Mouse (Mus musculus) intestine, embryonic 15.5 days (tissue): ENCODE results near the gene Zfp646. TPM values are rescaled to one million over a fixed set of nuclear protein-coding genes. Genes with fewer than 3 reads are reported as not detected.

Experiments
- ATAC-seq: fragments of 200-750 bp; cut with Nextera tagmentation; 2 replicates; pipeline ENCODE4 v1.8.0; 2017; ENCODE audit warnings: moderate TSS enrichment, moderate library complexity
- H3K27ac ChIP-seq: fragments of 300-500 bp; sonication (generic); 2 replicates; pipeline ENCODE4 v1.5.1; 2015; ENCODE audit warnings: mild to moderate bottlenecking, inconsistent platforms
- H3K27me3 ChIP-seq: fragments of 300-500 bp; sonication (generic); replicated peaks from 2 replicates; pipeline ENCODE4 v1.6.1; 2015; ENCODE audit warnings: inconsistent platforms
- H3K36me3 ChIP-seq: fragments of 300-500 bp; sonication (generic); 2 replicates; pipeline ENCODE4 v1.6.1; 2015; ENCODE audit warnings: inconsistent platforms
- H3K4me1 ChIP-seq: fragments of 300-500 bp; sonication (generic); replicated peaks from 2 replicates; pipeline ENCODE4 v1.6.1; 2015; ENCODE audit warnings: inconsistent platforms
- H3K4me2 ChIP-seq: fragments of 300-500 bp; sonication (generic); replicated peaks from 2 replicates; pipeline ENCODE4 v1.6.1; 2015; ENCODE audit warnings: mild to moderate bottlenecking, inconsistent platforms
- H3K4me3 ChIP-seq: fragments of 300-500 bp; sonication (generic); replicated peaks from 2 replicates; pipeline ENCODE4 v1.5.1; 2015; ENCODE audit warnings: inconsistent platforms
- H3K9ac ChIP-seq: fragments of 300-500 bp; sonication (generic); 2 replicates; pipeline ENCODE4 v1.6.1; 2015; ENCODE audit warnings: inconsistent platforms
- H3K9me3 ChIP-seq: fragments of 300-500 bp; sonication (generic); 2 replicates; pipeline ENCODE4 v1.6.1; 2016; ENCODE audit warnings: inconsistent platforms
- WGBS: fragments of 180-500 bp; shearing (Covaris S2); methylation state at CpG from one replicate; pipeline ENCODE4 v1.1.7; 2015; 5-methylcytosine and 5-hydroxymethylcytosine counted together
- polyA plus RNA-seq: library from polyadenylated mRNA; unstranded; fragments of >200 nt; fragmentation: Nextera tagmentation; extraction: Ambion mirVana; gene quantifications from 2 replicates; pipeline ENCODE4 v1.2.1, GENCODE M21; 2015

Zfp646 gene
- polyA plus RNA-seq, 1 experiment from 2014 or later, result 8.6 TPM

DNA sequence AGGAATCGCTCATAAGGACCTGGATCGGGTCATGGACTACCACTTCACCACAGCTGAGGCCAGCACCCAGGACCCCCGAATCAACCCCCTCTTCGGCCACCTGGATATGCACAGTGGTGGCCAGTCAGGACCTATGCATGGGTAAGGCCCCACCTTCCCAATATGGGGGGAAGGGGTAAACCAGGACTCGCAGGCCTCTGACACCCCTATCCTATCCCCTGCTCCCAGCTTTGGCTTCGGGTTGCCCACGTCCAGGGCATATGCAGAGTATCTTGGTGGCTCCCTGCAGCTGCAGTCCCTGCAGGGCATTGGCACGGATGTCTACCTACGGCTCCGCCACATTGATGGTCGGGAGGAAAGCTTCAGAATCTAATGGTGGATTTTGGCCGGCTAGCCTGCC is 31.9 kb downstream of the Zfp646 start:
- H3K4me2 ChIP-seq, result no peak overlapping the region
- no peak overlapping the region for H3K27ac ChIP-seq
- H3K9me3 ChIP-seq, result no peaks in the 10 kb centered on the region
- peaks cover 37% of the 10 kb centered on the region for H3K36me3 ChIP-seq
- H3K4me3 ChIP-seq, result no peak overlapping the region
- peaks cover 16% of the 10 kb centered on the region for H3K4me1 ChIP-seq
- ATAC-seq, result no peak
- H3K9ac ChIP-seq, result no peak overlapping the region
- WGBS, result 95% methylated on average over 12 of the region's 12 CpGs
- H3K27me3 ChIP-seq, result no peaks in the 10 kb centered on the region

DNA sequence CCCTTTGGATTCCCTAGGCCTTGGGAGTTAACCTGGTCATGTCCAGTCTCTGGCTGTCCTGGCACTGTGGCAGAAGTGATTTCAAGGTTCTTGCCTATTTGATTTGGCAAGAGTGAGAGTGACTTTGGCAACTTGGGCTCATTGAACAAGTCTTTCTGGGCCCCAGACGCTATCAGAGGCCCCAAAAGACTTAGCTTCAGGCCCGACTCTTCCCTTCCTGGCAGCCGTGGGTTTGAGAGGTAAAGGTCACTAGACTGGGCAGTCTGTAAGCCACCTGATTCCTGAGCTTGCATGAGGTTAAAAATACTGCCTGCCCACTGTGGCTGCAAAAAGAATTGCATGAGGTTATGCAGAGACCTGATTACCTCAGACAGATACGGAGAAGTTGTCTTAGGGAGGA is 32.6 kb downstream of the Zfp646 start:
- Histone ChIP-seq H3K4me3 (no peak overlapping the region), H3K9ac (no peak overlapping the region), H3K4me2 (no peak overlapping the region), H3K27ac (no peak overlapping the region), H3K9me3 (no peaks in the 10 kb centered on the region), H3K27me3 (no peaks in the 10 kb centered on the region), H3K36me3 (peaks cover 37% of the 10 kb centered on the region), H3K4me1 (peaks cover 19% of the 10 kb centered on the region)
- ATAC-seq, result no peak
- WGBS, result 88% methylated on average over 4 of the region's 4 CpGs

DNA sequence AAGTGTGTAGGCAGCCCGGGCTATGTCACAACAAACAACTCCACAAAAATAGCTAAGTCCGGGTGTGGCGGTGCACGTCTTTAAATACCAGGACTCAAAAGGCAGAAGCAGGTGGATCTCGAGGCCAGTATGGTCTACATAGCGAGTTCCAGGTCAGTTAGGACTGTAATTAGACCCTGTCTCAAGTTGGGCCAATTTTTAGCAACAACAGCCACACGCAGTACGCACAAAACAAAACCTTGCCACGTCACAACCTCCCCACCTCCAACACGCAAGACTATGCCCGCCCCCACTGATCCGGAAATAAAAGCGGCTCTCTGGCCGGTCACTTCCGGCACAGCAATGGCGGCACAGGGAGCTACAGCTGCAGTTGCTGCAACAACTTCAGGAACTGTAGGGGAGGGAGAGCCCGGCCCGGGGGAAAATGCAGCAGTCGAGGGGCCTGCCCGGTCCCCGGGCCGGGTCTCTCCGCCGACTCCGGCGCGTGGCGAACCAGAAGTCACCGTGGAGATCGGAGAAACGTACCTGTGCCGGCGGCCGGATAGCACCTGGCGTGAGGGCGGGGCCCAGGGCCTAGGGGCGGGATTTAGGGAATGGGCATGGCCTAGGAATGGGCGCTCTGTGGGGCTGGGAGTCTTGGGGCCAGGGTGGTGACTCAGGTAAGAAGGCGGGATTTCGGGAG is 36.3 kb downstream of the Zfp646 start, which contains the start of gene Kat8:
Gene Kat8, plus strand, starts transcription at position 327 of the 682 bp plus-strand sequence.
- Histone ChIP-seq H3K27ac (peak within 1 kb of the TSS; percentile 80), H3K4me2 (peak within 1 kb of the TSS; percentile 66), H3K4me1 (0 out of 2 replicates have a peak, but pooled peaks cover 6% of the 10 kb centered on the region), H3K9ac (peak within 1 kb of the TSS; percentile 80), H3K4me3 (peak within 1 kb of the TSS; percentile 75), H3K27me3 (no peaks in the 10 kb centered on the region), H3K9me3 (no peaks in the 10 kb centered on the region), H3K36me3 (peaks cover 26% of the 10 kb centered on the region)
- WGBS, result 1% methylated on average over 40 of the region's 40 CpGs
- ATAC-seq, result peak; percentile 98

DNA sequence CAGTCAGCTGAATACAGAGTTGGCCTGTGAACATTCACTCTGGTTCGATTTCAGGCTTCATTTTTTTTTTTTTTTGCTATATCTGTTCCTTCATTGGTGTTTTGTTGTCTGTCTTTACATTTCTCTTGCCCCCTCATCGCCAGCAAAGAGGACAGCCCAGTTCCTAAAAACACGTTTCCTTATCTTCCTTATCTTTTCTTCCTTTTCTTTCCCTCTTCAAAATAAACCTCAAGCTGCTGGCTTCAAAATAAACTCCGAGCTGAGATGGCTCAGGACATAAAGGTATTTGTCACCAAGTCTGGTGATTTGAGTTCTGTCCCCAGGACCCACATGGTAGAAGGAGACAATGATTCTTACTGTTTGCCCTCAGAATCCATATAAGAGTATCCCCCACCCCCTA is 36.9 kb downstream of the Zfp646 start:
- H3K27me3 ChIP-seq, result no peaks in the 10 kb centered on the region
- peak overlapping the region; percentile 80; the same call in 1 of the 2 replicates for H3K27ac ChIP-seq
- peak overlapping the region; percentile 75 for H3K4me3 ChIP-seq
- peak overlapping the region; percentile 80 for H3K9ac ChIP-seq
- 0 out of 2 replicates have a peak, but pooled peaks cover 6% of the 10 kb centered on the region for H3K4me1 ChIP-seq
- ATAC-seq, result no peak
- H3K9me3 ChIP-seq, result no peaks in the 10 kb centered on the region
- peak overlapping the region; percentile 66 for H3K4me2 ChIP-seq
- WGBS, result 15% methylated on average over 4 of the region's 4 CpGs
- peaks cover 20% of the 10 kb centered on the region for H3K36me3 ChIP-seq

DNA sequence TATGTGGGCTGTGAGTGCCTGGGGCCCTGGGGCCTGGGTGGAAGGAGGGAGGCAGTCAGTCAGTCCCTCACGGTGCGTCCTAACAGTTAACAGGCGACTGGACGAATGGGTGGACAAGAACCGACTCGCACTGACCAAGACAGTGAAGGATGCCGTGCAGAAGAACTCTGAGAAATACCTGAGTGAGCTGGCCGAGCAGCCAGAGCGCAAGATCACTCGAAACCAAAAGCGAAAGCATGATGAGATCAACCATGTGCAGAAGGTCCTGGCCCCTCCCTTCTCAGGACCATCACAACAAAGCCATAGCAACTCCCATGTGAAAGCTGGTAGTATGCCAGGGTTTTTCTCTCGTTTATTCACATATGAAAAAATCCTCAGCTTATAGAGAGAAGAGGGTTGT is 39.3 kb downstream of the Zfp646 start:
- no peak overlapping the region for H3K27ac ChIP-seq
- no peak overlapping the region for H3K4me2 ChIP-seq
- H3K9me3 ChIP-seq, result no peaks in the 10 kb centered on the region
- H3K27me3 ChIP-seq, result no peaks in the 10 kb centered on the region
- H3K36me3 ChIP-seq, result peaks cover 6% of the 10 kb centered on the region
- WGBS, result 87% methylated on average over 12 of the region's 12 CpGs
- no peak overlapping the region for H3K9ac ChIP-seq
- ATAC-seq, result no peak
- no peak overlapping the region for H3K4me3 ChIP-seq
- H3K4me1 ChIP-seq, result 0 out of 2 replicates have a peak, but pooled peaks cover 3% of the 10 kb centered on the region

DNA sequence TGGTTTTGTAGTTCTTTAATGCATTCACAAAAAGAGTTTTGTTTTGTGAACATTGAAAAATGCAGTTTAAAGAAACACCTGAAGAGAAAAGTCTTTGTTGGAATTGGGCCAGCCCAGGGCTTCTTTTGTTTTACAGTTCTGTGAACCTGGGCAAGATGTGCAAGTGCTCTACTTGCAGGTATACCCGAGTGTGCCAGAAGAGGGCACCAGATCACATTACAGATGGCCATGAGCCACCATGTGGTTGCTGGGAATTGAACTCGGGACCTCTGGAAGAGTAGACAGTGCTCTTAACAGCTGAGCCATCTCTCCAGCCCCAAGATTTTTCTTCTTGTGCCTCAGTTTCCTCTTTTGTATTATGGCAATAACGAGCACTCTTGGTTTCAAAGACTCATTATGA is 42.2 kb downstream of the Zfp646 start:
- Histone ChIP-seq H3K27ac (no peak overlapping the region), H3K4me2 (no peak overlapping the region), H3K9ac (no peak overlapping the region), H3K4me3 (no peak overlapping the region), H3K36me3 (peaks cover 6% of the 10 kb centered on the region), H3K27me3 (no peaks in the 10 kb centered on the region), H3K4me1 (peaks cover 5% of the 10 kb centered on the region; the same call in 1 of the 2 replicates), H3K9me3 (no peaks in the 10 kb centered on the region)
- 53% methylated on average over 3 of the region's 3 CpGs for WGBS
- no peak for ATAC-seq

DNA sequence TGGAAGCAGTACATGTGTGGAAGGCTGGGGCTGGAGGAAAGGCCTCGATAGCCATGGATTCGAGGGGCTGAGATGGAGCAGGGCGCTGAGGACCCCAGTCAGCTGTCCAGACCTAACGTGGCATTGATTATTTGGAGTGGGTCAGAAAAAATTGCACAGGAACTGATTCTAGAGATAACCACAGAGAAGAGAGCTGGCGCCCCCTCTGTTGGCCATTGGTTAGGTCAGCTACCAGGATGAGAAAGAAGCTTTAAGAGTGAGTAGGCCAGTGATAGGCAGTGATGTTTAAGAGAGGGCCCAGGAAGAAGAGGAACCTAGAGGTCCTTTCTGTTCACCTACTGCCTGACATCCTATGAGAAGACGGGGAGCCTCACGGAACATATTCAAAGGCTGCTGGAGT is 43.3 kb downstream of the Zfp646 start:
- H3K27me3 ChIP-seq, result no peaks in the 10 kb centered on the region
- no peak overlapping the region for H3K4me3 ChIP-seq
- 72% methylated on average over 7 of the region's 7 CpGs for WGBS
- H3K27ac ChIP-seq, result no peak overlapping the region
- no peak for ATAC-seq
- H3K9me3 ChIP-seq, result no peaks in the 10 kb centered on the region
- H3K4me2 ChIP-seq, result no peak overlapping the region
- H3K9ac ChIP-seq, result no peak overlapping the region
- peaks cover 6% of the 10 kb centered on the region for H3K36me3 ChIP-seq
- H3K4me1 ChIP-seq, result peaks cover 7% of the 10 kb centered on the region; the same call in 1 of the 2 replicates

DNA sequence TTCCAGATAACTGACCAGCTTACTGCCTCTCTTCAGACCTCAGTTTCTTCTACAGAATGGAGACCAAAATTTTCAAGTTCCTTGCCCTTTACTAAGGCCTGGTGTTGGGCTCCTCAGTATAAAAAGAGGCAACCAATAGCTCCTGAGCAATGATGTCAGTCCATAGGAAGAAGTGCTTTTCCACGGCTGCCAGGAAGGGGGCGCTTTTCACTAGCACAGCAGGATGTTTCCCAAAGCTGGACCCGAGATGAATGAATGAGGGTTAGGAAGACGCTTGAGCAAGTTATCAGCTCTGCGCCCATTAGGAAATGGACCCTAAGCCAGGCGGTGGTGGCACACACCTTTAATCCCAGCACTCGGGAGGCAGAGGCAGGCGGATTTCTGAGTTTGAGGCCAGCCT is 45.5 kb downstream of the Zfp646 start:
- Histone ChIP-seq H3K27ac (no peak overlapping the region), H3K4me3 (no peak overlapping the region), H3K27me3 (no peaks in the 10 kb centered on the region), H3K9me3 (no peaks in the 10 kb centered on the region), H3K9ac (no peak overlapping the region), H3K4me1 (peaks cover 14% of the 10 kb centered on the region), H3K4me2 (no peak overlapping the region), H3K36me3 (peaks cover 5% of the 10 kb centered on the region; the same call in 1 of the 2 replicates)
- WGBS, result 60% methylated on average over 8 of the region's 8 CpGs
- ATAC-seq, result no peak

DNA sequence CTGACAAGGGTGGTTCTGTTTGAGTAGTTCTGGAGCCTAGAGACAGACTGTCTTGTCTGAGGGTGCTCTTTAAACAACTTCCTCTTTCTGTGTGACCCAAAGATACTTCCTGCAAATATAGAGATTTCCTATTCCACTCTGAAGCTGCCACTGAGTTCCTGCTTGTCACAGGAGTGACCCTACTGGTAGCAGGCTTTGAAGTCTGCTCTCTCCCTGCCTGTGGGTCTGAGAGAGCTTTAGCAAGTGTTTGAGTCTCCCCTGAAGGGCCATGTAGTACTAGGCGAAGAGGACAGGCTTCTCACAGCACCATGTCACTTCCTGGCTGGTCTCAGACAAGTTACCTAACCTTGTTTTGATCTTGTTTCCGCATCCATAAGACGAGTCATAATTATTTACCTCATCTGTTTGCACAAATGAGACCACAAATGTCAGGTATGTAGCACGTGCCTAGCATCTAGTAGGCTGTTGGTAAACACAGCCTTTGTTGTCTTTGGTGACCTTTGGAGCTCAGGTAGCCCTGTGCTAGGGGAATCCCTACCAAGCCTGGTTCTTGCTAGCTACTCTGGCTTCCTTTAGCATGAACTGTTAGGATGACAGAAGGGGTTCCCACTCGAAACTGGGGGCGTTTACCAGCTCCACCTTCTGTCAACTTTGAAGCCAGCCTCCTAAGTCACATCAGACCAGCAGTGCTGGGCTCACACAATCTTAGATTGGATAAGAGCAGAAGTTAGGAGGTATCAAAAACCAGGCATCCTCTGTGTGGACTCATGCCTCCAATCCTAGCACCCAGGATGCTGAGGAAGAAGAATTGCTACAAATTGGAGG is 46.6 kb downstream of the Zfp646 start:
- Histone ChIP-seq H3K27me3 (no peaks in the 10 kb centered on the region; the same call in 1 of the 2 replicates), H3K9me3 (no peaks in the 10 kb centered on the region), H3K4me2 (no peak overlapping the region), H3K27ac (0 out of 2 replicates have a peak overlapping the region, but pooled peaks have one; percentile 29), H3K36me3 (peaks cover 3% of the 10 kb centered on the region), H3K4me1 (peaks cover 18% of the 10 kb centered on the region), H3K9ac (no peak overlapping the region), H3K4me3 (no peak overlapping the region)
- WGBS, result 62% methylated on average over 6 of the region's 6 CpGs
- no peak for ATAC-seq

DNA sequence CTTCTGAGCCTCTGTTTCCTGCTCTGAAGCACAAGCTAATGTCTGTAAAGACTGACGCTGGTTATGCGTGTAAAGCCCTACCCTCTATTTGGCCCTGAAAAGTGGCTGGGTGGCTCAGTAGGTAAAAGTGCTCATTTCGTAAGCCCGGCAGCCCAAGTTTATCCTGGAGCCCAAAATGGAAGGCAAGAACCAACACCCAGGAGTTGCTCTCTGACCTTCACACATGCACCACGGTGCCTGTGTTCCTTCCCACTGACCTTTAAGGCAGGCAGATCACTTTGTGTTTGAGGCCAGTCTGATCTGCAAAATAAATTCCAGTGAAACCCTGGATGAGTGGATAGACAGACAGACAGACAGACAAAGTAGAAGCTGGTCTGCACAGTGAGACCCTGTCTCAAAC is 47.7 kb downstream of the Zfp646 start:
- H3K4me1 ChIP-seq, result peaks cover 23% of the 10 kb centered on the region
- H3K9ac ChIP-seq, result no peak overlapping the region
- H3K36me3 ChIP-seq, result peaks cover 3% of the 10 kb centered on the region
- no peaks in the 10 kb centered on the region for H3K9me3 ChIP-seq
- H3K4me2 ChIP-seq, result no peak overlapping the region
- no peaks in the 10 kb centered on the region; the same call in 1 of the 2 replicates for H3K27me3 ChIP-seq
- no peak overlapping the region for H3K4me3 ChIP-seq
- ATAC-seq, result no peak
- WGBS, result 79% methylated on average over 5 of the region's 5 CpGs
- peak overlapping the region; percentile 71 for H3K27ac ChIP-seq

DNA sequence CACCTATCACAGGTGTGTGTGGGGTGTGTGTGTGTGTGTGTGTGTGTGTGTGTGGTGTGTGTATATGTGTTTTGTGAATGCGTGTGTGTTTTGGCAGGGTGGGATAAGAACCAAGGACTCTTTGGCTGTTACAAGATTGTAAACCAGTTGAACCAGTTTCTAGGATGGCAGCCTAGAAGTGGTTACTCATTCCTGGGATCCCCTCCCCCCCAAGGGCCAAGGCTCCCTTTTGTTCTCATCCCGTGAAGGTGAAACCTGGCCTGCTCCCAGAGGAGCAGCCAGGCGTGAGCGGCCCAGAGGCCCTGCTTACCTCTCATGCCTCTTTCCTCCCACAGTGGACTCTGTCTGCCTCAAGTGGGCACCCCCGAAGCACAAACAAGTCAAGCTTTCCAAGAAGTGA is 49.2 kb downstream of the Zfp646 start:
- H3K4me1 ChIP-seq, result peaks cover 23% of the 10 kb centered on the region
- peak; percentile 80 for ATAC-seq

DNA sequence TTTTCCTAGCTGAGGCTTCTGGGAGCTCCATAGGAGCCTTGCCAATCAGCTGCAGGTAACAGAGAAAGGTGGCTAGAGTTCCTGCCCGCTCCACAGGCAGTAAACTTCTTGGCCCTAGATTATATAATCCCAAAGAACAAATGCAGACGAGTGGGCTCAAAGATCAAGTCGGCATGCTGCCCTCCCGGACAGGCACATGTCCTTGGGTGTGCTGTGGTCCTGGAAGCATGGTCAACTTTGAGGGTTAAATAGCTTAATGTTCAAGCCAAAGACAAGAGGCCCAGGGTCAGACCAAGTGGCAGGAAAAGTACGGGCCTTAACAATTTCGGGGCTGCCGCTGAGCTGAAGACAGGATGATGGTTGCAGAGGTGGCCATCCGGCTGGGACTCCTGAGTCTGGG is 50.0 kb downstream of the Zfp646 start:
- Histone ChIP-seq H3K4me1 (peaks cover 24% of the 10 kb centered on the region), H3K36me3 (peaks cover 3% of the 10 kb centered on the region), H3K27ac (peak overlapping the region; percentile 80), H3K9me3 (no peaks in the 10 kb centered on the region), H3K4me3 (peak overlapping the region; percentile 10; the same call in 1 of the 2 replicates), H3K9ac (peak overlapping the region; percentile 11; the same call in 1 of the 2 replicates), H3K27me3 (no peaks in the 10 kb centered on the region; the same call in 1 of the 2 replicates), H3K4me2 (peak overlapping the region; percentile 54)
- WGBS, result 67% methylated on average over 8 of the region's 8 CpGs
- no peak for ATAC-seq

More for the DNA sequence above, 49.2 kb downstream of the Zfp646 start:
- peak overlapping the region; percentile 80 for H3K27ac ChIP-seq
- H3K4me3 ChIP-seq, result 0 out of 2 replicates have a peak overlapping the region, but pooled peaks have one; percentile 10
- H3K27me3 ChIP-seq, result no peaks in the 10 kb centered on the region; the same call in 1 of the 2 replicates
- H3K4me2 ChIP-seq, result peak overlapping the region; percentile 54
- no peaks in the 10 kb centered on the region for H3K9me3 ChIP-seq
- H3K9ac ChIP-seq, result peak overlapping the region; percentile 11
- H3K36me3 ChIP-seq, result peaks cover 3% of the 10 kb centered on the region
- WGBS, result 49% methylated on average over 5 of the region's 5 CpGs
